Mouse (Mus musculus) myocyte (in vitro differentiated cells): ENCODE measurements around the gene Coro1a. TPM values are rescaled to one million over a fixed set of nuclear protein-coding genes. Genes with fewer than 3 reads are reported as not detected.

ENCODE experiments used
- H3K27me3 ChIP-seq: one replicate; pipeline ENCODE4 v1.6.1; 2011; ENCODE audit not compliant: control insufficient read depth, insufficient read depth, insufficient read length
- H3K36me3 ChIP-seq: one replicate; pipeline ENCODE4 v1.6.1; 2011; ENCODE audit not compliant: control insufficient read depth, insufficient read depth
- H3K4me2 ChIP-seq: one replicate; pipeline ENCODE4 v1.6.1; 2011; ENCODE audit warnings: low read depth, control low read depth
- H3K4me3 ChIP-seq: one replicate; pipeline ENCODE4 v1.5.1; 2011; ENCODE audit warnings: mild to moderate bottlenecking, control low read depth, moderate library complexity
- H3K79me2 ChIP-seq: one replicate; pipeline ENCODE4 v1.6.1; 2011; ENCODE audit not compliant: control insufficient read depth, insufficient read depth
- H3ac ChIP-seq: one replicate; pipeline ENCODE4 v1.6.1; 2011; ENCODE audit not compliant: control insufficient read depth, insufficient read length
- CEBPB ChIP-seq: IDR thresholded peaks from 2 replicates; pipeline ENCODE4 v1.6.1; 2011; ENCODE audit warnings: mild to moderate bottlenecking, moderate library complexity; ENCODE audit not compliant: poor library complexity, insufficient read depth, severe bottlenecking
- E2F4 ChIP-seq: IDR thresholded peaks from one replicate; pipeline ENCODE4 v1.6.1; 2011; ENCODE audit warnings: mild to moderate bottlenecking, control low read depth, moderate library complexity; ENCODE audit not compliant: insufficient read depth
- MAX ChIP-seq: IDR thresholded peaks from one replicate; pipeline ENCODE4 v1.6.1; 2011; ENCODE audit warnings: low read depth, mild to moderate bottlenecking, control low read depth
- MYOD1 ChIP-seq, 3 experiments: IDR thresholded peaks; one replicate each; pipeline ENCODE4 v1.6.1; 2011; ENCODE audit warnings: control low read depth in 2 of 3, low read depth in 2 of 3, mild to moderate bottlenecking in 2 of 3, moderate library complexity in 1 of 3; ENCODE audit not compliant: insufficient read length in 2 of 3, control insufficient read depth in 1 of 3
- MYOG ChIP-seq, 3 experiments: IDR thresholded peaks; one replicate each; pipeline ENCODE4 v1.6.1; 2011; ENCODE audit warnings: control low read depth in 2 of 3, low read depth in 2 of 3, mild to moderate bottlenecking in 2 of 3; ENCODE audit not compliant: insufficient read length in 2 of 3, control insufficient read depth in 1 of 3, insufficient read depth in 1 of 3
- POLR2A ChIP-seq: IDR thresholded peaks from one replicate; pipeline ENCODE4 v1.6.1; 2011; ENCODE audit warnings: low read depth, mild to moderate bottlenecking, control low read depth, moderate library complexity; ENCODE audit not compliant: insufficient read length
- POLR2AphosphoS2 ChIP-seq: IDR thresholded peaks from one replicate; pipeline ENCODE4 v1.6.1; 2011; ENCODE audit warnings: low read depth, control low read depth; ENCODE audit not compliant: insufficient read length
- REST ChIP-seq: IDR thresholded peaks from one replicate; pipeline ENCODE4 v1.6.1; 2011; ENCODE audit warnings: mild to moderate bottlenecking, control low read depth, moderate library complexity; ENCODE audit not compliant: insufficient read depth, insufficient read length
- SRF ChIP-seq: IDR thresholded peaks from one replicate; pipeline ENCODE4 v1.6.1; 2011; ENCODE audit warnings: low read depth; ENCODE audit not compliant: control insufficient read depth, insufficient read length
- TCF12 ChIP-seq: IDR thresholded peaks from one replicate; pipeline ENCODE4 v1.6.1; 2011; ENCODE audit warnings: mild to moderate bottlenecking, control low read depth; ENCODE audit not compliant: poor library complexity, insufficient read depth, severe bottlenecking
- TCF3 ChIP-seq: IDR thresholded peaks from one replicate; pipeline ENCODE4 v1.6.1; 2011; ENCODE audit warnings: low read depth, control low read depth; ENCODE audit not compliant: insufficient read length
- USF1 ChIP-seq: IDR thresholded peaks from one replicate; pipeline ENCODE4 v1.6.1; 2011; ENCODE audit warnings: low read depth, mild to moderate bottlenecking, control low read depth, moderate library complexity
- polyA plus RNA-seq: library from polyadenylated mRNA; unstranded; fragments of >200 nt; fragmentation: generic; extraction: Trizol; gene quantifications from one replicate; pipeline ENCODE4 v1.2.1, GENCODE M21; 2012; ENCODE audit warnings: missing spikeins

Coro1a gene
- polyA plus RNA-seq, 1 experiment: 0.14 TPM

DNA sequence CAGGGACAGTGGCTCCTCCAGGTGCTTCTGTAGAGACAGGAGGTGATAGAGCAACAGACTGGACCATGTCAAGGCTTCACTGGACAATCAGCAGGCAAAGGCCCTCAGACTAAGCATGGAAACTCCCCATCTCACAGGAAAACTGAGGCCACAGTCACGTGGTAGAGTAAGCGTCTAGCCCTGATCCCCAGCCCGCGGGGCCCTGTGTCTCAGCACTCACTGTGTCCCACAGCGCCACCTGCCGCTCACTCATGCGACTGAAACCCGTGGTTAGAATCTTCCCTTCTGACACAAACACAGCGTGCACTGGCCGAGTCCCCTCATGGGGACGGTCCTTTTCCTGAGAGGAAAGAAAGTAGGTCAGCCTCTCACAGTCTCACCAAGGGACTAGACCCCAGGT lies 6.5 kb downstream of the Coro1a start:
- no peaks in the 10 kb centered on the region for H3K36me3 ChIP-seq
- no peak overlapping the region for H3K4me3 ChIP-seq
- H3K4me2 ChIP-seq: no peak overlapping the region
- no peak overlapping the region for H3ac ChIP-seq
- TF ChIP-seq E2F4: no peak
- TF ChIP-seq USF1: peak; percentile 67
- peaks cover 7% of the 10 kb centered on the region for H3K27me3 ChIP-seq
- peaks cover 14% of the 10 kb centered on the region for H3K79me2 ChIP-seq

DNA sequence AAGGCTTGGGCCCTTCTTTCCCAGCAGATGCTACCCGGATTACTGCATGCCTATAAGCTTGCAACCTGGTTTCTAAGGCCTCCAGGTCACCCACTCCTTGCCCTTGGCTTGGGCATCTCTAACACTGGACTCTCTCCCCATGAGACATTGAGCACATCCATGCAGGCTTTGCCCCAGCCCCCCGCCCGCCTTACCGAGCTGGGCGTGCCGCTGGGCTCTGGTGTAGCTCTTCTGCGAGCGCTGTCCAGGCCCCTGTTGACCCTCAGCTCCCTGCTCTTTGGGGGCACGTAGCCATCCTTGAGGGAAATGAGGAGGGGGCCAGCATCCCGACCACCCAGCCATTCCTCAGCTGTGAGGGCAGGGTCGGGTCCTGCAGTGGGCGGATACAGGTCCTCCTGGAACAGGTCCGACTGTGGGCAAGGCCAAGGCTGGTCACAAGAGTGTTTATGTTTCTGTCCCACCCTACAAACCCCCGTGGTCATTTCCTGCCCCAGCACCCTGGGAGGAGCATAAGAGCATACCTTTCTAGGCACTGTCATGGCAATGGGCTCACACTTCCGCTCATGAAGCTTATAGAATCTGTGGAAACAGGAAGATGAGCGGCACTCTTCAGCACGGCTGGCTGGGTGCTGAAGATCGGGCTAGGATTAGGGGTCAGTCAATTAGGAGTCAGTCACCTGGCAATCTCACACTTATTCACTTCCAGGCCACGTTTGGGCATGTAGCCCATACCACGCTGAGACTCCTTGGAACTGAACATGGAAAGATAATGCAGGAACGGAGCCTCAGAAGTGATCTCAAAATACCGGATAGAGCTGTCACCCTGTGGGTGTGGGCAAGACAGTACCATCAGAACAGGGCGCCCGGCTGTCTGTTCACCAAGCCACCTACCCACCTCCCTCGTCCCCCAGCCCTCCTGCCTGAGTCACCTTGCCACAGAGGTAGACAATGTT lies 7.2 kb downstream of the Coro1a start:
- Histone ChIP-seq H3ac (no peak overlapping the region), H3K79me2 (peaks cover 14% of the 10 kb centered on the region), H3K27me3 (peaks cover 7% of the 10 kb centered on the region), H3K36me3 (no peaks in the 10 kb centered on the region), H3K4me2 (no peak overlapping the region), H3K4me3 (no peak overlapping the region)
- TF ChIP-seq POLR2A: no peak
- TF ChIP-seq MAX: no peak
- no peak for TF ChIP-seq TCF3
- no peak for TF ChIP-seq USF1
- TF ChIP-seq CEBPB: no peak
- TF ChIP-seq REST: no peak
- TF ChIP-seq MYOD1 (IDR thresholded peaks at IDR 0.05; ENCODE audit: control insufficient read depth in 1 of 3, insufficient read length in 2 of 3, low read depth in 2 of 3): no peak

DNA sequence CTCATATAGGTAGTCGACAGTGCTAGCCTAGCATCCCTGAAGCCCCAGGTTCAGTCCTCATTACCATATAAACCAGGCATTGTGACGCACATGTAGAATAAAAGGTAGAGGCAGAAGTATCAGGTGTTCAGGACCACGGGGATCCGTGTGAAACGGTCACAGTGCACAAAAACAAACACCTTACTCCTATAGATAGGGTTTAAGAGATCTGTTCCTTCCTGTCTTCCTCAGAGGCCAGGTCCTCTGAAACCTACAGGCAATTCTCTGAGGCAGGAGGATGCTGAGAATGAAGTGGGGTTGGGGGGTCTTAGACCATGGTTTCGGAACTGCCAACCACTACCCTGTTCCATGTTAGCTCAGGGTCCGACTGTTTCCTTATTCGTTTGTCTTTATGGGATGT lies 9.7 kb downstream of the Coro1a start:
- Histone ChIP-seq H3K4me2 (no peak overlapping the region), H3K27me3 (no peaks in the 10 kb centered on the region), H3K4me3 (no peak overlapping the region), H3K36me3 (no peaks in the 10 kb centered on the region), H3ac (no peak overlapping the region), H3K79me2 (peaks cover 14% of the 10 kb centered on the region)
- no peak for TF ChIP-seq TCF12
- TF ChIP-seq E2F4: no peak
- no peak for TF ChIP-seq MYOD1 (IDR thresholded peaks at IDR 0.05; ENCODE audit: control insufficient read depth in 1 of 3, insufficient read length in 2 of 3, low read depth in 2 of 3)
- no peak for TF ChIP-seq MAX

DNA sequence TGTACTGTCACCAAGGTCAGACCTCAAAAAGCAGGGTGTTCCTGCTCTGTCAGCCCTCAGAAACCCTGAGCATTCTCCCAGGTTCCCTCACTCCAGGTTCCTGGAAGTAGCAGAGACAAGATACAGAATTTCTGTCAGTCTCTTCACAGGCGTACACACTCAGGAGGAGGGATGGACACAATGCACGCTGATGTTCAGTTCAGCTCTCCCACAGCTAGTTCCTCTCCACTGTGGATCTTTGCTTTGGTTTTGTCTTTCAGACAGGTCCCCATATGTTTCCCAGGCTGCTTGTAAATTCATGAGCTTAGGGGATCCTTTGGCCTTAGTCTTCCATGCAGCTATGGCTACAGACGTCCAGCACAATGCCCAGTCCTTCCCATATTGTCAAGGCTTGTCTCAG lies 10.7 kb downstream of the Coro1a start:
- Histone ChIP-seq H3K79me2 (peaks cover 14% of the 10 kb centered on the region), H3K27me3 (no peaks in the 10 kb centered on the region), H3K36me3 (no peaks in the 10 kb centered on the region), H3ac (peak overlapping the region; percentile 58), H3K4me3 (peak overlapping the region; percentile 89), H3K4me2 (peak overlapping the region; percentile 86)
- no peak for TF ChIP-seq POLR2A
- TF ChIP-seq CEBPB: no peak
- no peak for TF ChIP-seq USF1
- no peak for TF ChIP-seq SRF
- no peak for TF ChIP-seq MYOD1 (IDR thresholded peaks at IDR 0.05; ENCODE audit: control insufficient read depth in 1 of 3, insufficient read length in 2 of 3, low read depth in 2 of 3)
- TF ChIP-seq REST: no peak
- TF ChIP-seq E2F4: no peak
- TF ChIP-seq TCF12: no peak
- no peak for TF ChIP-seq MYOG (IDR thresholded peaks at IDR 0.05; ENCODE audit: control insufficient read depth in 1 of 3, insufficient read depth in 1 of 3, insufficient read length in 2 of 3, low read depth in 2 of 3)
- no peak for TF ChIP-seq TCF3
- TF ChIP-seq MAX: no peak
- TF ChIP-seq POLR2AphosphoS2: no peak

GRCm38 (mm10) chr7:126696303-126696702 lies 11.3 kb downstream of the Coro1a start:
- TF ChIP-seq E2F4 (no peak), MYOG (IDR thresholded peaks at IDR 0.05; ENCODE audit: control insufficient read depth in 1 of 3, insufficient read depth in 1 of 3, insufficient read length in 2 of 3, low read depth in 2 of 3) (no peak), MYOD1 (IDR thresholded peaks at IDR 0.05; ENCODE audit: control insufficient read depth in 1 of 3, insufficient read length in 2 of 3, low read depth in 2 of 3) (no peak), POLR2A (no peak), CEBPB (no peak), USF1 (no peak), SRF (no peak), REST (no peak), TCF12 (no peak), POLR2AphosphoS2 (no peak), TCF3 (no peak), MAX (no peak)
- H3ac ChIP-seq: peak overlapping the region; percentile 58
- peaks cover 14% of the 10 kb centered on the region for H3K79me2 ChIP-seq
- peak overlapping the region; percentile 86 for H3K4me2 ChIP-seq
- H3K27me3 ChIP-seq: no peaks in the 10 kb centered on the region
- peak overlapping the region; percentile 89 for H3K4me3 ChIP-seq
- H3K36me3 ChIP-seq: no peaks in the 10 kb centered on the region
